Mouse (Mus musculus): ENCODE measurements around the gene Llgl1.

GRCm38 (mm10) chr11:60705255-60705654 lies 5.7 kb downstream of the Llgl1 start:
- TF ChIP-seq CTCF (IDR thresholded peaks at IDR 0.05; ENCODE audit: control insufficient read depth, insufficient read depth, insufficient replicate concordance, low read depth, low read length) = no peak
- TF ChIP-seq POLR2A (IDR thresholded peaks at IDR 0.05; ENCODE audit: control insufficient read depth, low read depth, low read length) = no peak
